12 mouse cellular contexts compared by ENCODE assay signal in genomic region chr2:77177472-77177871, GRCm38 (mm10). TPM values are rescaled to one million over a fixed set of nuclear protein-coding genes. Genes with fewer than 3 reads are reported as not detected.
DNase-seq lines count a peak whose midpoint lies in the region; ATAC-seq lines count a peak whose summit lies in the region.
"Had no signal": no experiment of that assay in that cellular context is flagged by ENCODE, and none has a peak within 500 bp of the region (broad histone marks: within the 10 kb centered on the region; RNA-seq: fewer than 3 reads in every experiment).

No protein-coding gene starts in this region.

- DNase-seq in ZHBTc4 (ENCODE audit: low read depth, low spot score), result peak; percentile 21
- DNase-seq in thymus, postnatal 4 days, result no peak
- DNase-seq in thymus, postnatal 25 days, result no peak
- DNase-seq: adrenal gland, postnatal 10 days; cerebellum, adult 8-10 months; kidney, postnatal 14 days had no signal

- H3K9me3 ChIP-seq in hindbrain, embryonic 12.5 days (replicated peaks), result no peaks in the 10 kb centered on the region
- no peaks in the 10 kb centered on the region for H3K9me3 ChIP-seq in hindbrain, embryonic 16.5 days (ENCODE audit: control insufficient read depth, low read length)

- H3K4me1 ChIP-seq in hindbrain, embryonic 12.5 days, result peaks cover 5% of the 10 kb centered on the region; the same call in 1 of the 2 replicates
- H3K4me1 ChIP-seq in hindbrain, embryonic 16.5 days (ENCODE audit: control insufficient read depth, insufficient read depth, low read depth, low read length), result peaks cover 7% of the 10 kb centered on the region; the same call in 1 of the 2 replicates

- no peaks in the 10 kb centered on the region for H3K27me3 ChIP-seq in hindbrain, embryonic 12.5 days
- no peaks in the 10 kb centered on the region for H3K27me3 ChIP-seq in hindbrain, embryonic 16.5 days (replicated peaks; ENCODE audit: control insufficient read depth, insufficient read depth, low read length)

- H3K9ac ChIP-seq in hindbrain, embryonic 12.5 days, result no peak overlapping the region
- H3K9ac ChIP-seq in hindbrain, embryonic 16.5 days (ENCODE audit: low read depth, low read length), result no peak overlapping the region

- no peak overlapping the region for H3K27ac ChIP-seq in hindbrain, embryonic 12.5 days
- no peak overlapping the region for H3K27ac ChIP-seq in hindbrain, embryonic 16.5 days (ENCODE audit: low read depth, low read length)

- no peak overlapping the region for H3K4me2 ChIP-seq in hindbrain, embryonic 12.5 days (replicated peaks)
- H3K4me2 ChIP-seq in hindbrain, embryonic 16.5 days (ENCODE audit: low read length), result no peak overlapping the region

- 68% methylated on average over 2 of the region's 2 CpGs for WGBS in hindbrain, embryonic 12.5 days
- 63% methylated on average over 2 of the region's 2 CpGs for WGBS in hindbrain, embryonic 16.5 days

- ATAC-seq in hindbrain, embryonic 12.5 days (ENCODE audit: low FRiP score), result peak; percentile 22; the same call in 1 of the 2 replicates
- ATAC-seq in hindbrain, embryonic 16.5 days, result no peak
- peak; percentile 91 for ATAC-seq in erythroblast, adult 5-6 weeks (replicated peaks; ENCODE audit: low FRiP score, poor library complexity, severe bottlenecking)
- ATAC-seq in megakaryocyte, adult 5-6 weeks (ENCODE audit: poor library complexity, severe bottlenecking), result peak; percentile 22

- H3K36me3 ChIP-seq in hindbrain, embryonic 12.5 days, result no peaks in the 10 kb centered on the region
- no peaks in the 10 kb centered on the region; the same call in 1 of the 2 replicates for H3K36me3 ChIP-seq in hindbrain, embryonic 16.5 days (ENCODE audit: control insufficient read depth, insufficient read depth, low read length)
- H3K36me3 ChIP-seq: G1E had no signal

- H3K4me3 ChIP-seq in hindbrain, embryonic 12.5 days, result no peak overlapping the region
- no peak overlapping the region for H3K4me3 ChIP-seq in hindbrain, embryonic 16.5 days (ENCODE audit: low read length)

RNA-seq across cellular contexts. Expression of gene Ccdc141, which starts 7.0 kb away (rescaled TPM):
- polyA plus RNA-seq in hindbrain, embryonic 12.5 days (2016; fragmentation: Nextera tagmentation; extraction: Ambion mirVana), result 5.9 and 10.4 TPM in 2 replicates
- 8.5 and 9.9 TPM in 2 replicates for polyA plus RNA-seq in hindbrain, embryonic 16.5 days (2015; fragmentation: Nextera tagmentation; extraction: Ambion mirVana)
- total RNA-seq in erythroblast, adult 5-6 weeks (2015; ENCODE audit: low replicate concordance), result 0.42 and 4.4 TPM in 2 replicates
- total RNA-seq in erythroblast, adult 5-6 weeks (2017; ENCODE audit: low replicate concordance), result 2.0 and 3.5 TPM in 2 replicates
- total RNA-seq in megakaryocyte, adult 5-6 weeks (2015), result 0.07 TPM in 1 of 2 replicates, not detected in the other
- total RNA-seq in megakaryocyte, adult 5-6 weeks (2017), result 0.07 TPM in 1 of 2 replicates, not detected in the other
- total RNA-seq: neutrophil, adult 5-6 weeks had no signal
- polyA plus RNA-seq: G1E had no signal
